Comparison of ENCODE assay signal across 7 mouse cellular contexts in genomic region chr2:177898171-177898570, GRCm38 (mm10). TPM values are rescaled to one million over a fixed set of nuclear protein-coding genes. Genes with fewer than 3 reads are reported as not detected.
"Had no signal": no experiment of that assay in that cellular context is flagged by ENCODE, and none has a peak within 500 bp of the region (broad histone marks: within the 10 kb centered on the region; RNA-seq: fewer than 3 reads in every experiment).

No protein-coding gene starts in this region.

RNA-seq across cellular contexts. Expression of gene Gm14327, which starts 1.3 kb away (rescaled TPM):
- total RNA-seq: monocyte, adult 5-6 weeks had no signal

RNA-seq across cellular contexts. Expression of gene Zfp972, which starts 27.2 kb away (rescaled TPM):
- total RNA-seq: midbrain, postnatal 0 days; monocyte, adult 5-6 weeks had no signal
- polyA plus RNA-seq: limb, embryonic 11.5 days; lung, embryonic 14.5 days; midbrain, embryonic 10.5 days; neural tube, embryonic 11.5 days; neural tube, embryonic 12.5 days had no signal
